Mouse (Mus musculus) heart, embryonic 16.5 days (tissue): ENCODE results near the gene Osbpl7. TPM values are rescaled to one million over a fixed set of nuclear protein-coding genes. Genes with fewer than 3 reads are reported as not detected.

Experiments
- ATAC-seq: fragments of 200-750 bp; cut with Nextera tagmentation; replicated peaks from 2 replicates; pipeline ENCODE4 v1.8.0; 2017; ENCODE audit warnings: moderate number of reproducible peaks; ENCODE audit not compliant: insufficient read depth, low FRiP score; ENCODE audit errors: extremely low read depth
- H3K27ac ChIP-seq: fragments of 300-500 bp; sonication (generic); 2 replicates; pipeline ENCODE4 v1.5.1; 2014; ENCODE audit warnings: mild to moderate bottlenecking, low read length, control low read depth, moderate library complexity
- H3K27me3 ChIP-seq: fragments of 300-500 bp; sonication (generic); 2 replicates; pipeline ENCODE4 v1.6.1; 2014; ENCODE audit warnings: low read length, mixed read lengths; ENCODE audit not compliant: control insufficient read depth, insufficient read depth
- H3K36me3 ChIP-seq: fragments of 300-500 bp; sonication (generic); 2 replicates; pipeline ENCODE4 v1.6.1; 2014; ENCODE audit not compliant: control insufficient read depth, insufficient read depth
- H3K4me1 ChIP-seq: fragments of 300-500 bp; sonication (generic); 2 replicates; pipeline ENCODE4 v1.6.1; 2014; ENCODE audit warnings: low read length, mixed read lengths; ENCODE audit not compliant: control insufficient read depth, insufficient read depth
- H3K4me2 ChIP-seq: fragments of 300-500 bp; sonication (generic); 2 replicates; pipeline ENCODE4 v1.6.1; 2014; ENCODE audit warnings: low read depth, mild to moderate bottlenecking, control low read depth, low read length
- H3K4me3 ChIP-seq: fragments of 300-500 bp; sonication (generic); 2 replicates; pipeline ENCODE4 v1.5.1; 2014; ENCODE audit warnings: mild to moderate bottlenecking, control low read depth, low read length
- H3K9ac ChIP-seq: fragments of 300-500 bp; sonication (generic); 2 replicates; pipeline ENCODE4 v1.6.1; 2014; ENCODE audit warnings: low read length, control low read depth
- H3K9me3 ChIP-seq: fragments of 300-500 bp; sonication (generic); replicated peaks from 2 replicates; pipeline ENCODE4 v1.6.1; 2016; ENCODE audit warnings: low read length; ENCODE audit not compliant: control insufficient read depth
- WGBS: fragments of 180-500 bp; shearing (Covaris S2); extraction: QIAGEN DNeasy Blood & Tissue Kit; methylation state at CpG from one replicate; pipeline ENCODE4 v1.1.7; 2014; 5-methylcytosine and 5-hydroxymethylcytosine counted together
- polyA plus RNA-seq: library from polyadenylated mRNA; unstranded; fragments of >200 nt; fragmentation: Nextera tagmentation; extraction: Ambion mirVana; gene quantifications from 2 replicates; pipeline ENCODE4 v1.2.1, GENCODE M21; 2015

The Osbpl7 gene
- polyA plus RNA-seq, 1 experiment from 2014 or later, result 5.5 TPM

DNA sequence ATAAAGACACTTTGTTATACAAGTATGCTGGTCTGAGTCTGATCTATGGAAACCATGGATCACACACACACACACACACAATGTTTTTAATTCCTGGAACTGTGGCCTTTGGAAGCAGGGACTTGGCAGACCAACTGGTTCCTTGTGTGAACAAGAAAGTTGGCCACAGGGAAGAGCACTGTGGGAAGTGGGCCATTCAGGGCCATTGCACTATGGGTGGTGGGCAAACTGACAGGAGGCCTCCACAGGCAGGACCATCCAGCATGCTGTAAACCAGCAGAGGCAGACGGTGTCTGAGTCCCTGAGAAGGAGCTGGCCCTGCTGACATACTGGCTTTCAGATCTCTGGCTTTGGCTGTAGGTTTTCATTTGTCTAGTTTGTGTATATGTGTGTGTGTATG is 18.9 kb downstream of the Osbpl7 start:
- H3K4me2 ChIP-seq, result no peak overlapping the region
- H3K4me3 ChIP-seq, result no peak overlapping the region
- no peaks in the 10 kb centered on the region for H3K27me3 ChIP-seq
- H3K36me3 ChIP-seq, result no peaks in the 10 kb centered on the region; the same call in 1 of the 2 replicates
- H3K9me3 ChIP-seq, result no peaks in the 10 kb centered on the region
- peaks cover 10% of the 10 kb centered on the region for H3K4me1 ChIP-seq
- 73% methylated on average over 1 of the region's 1 CpGs for WGBS
- no peak overlapping the region for H3K9ac ChIP-seq
- no peak for ATAC-seq
- H3K27ac ChIP-seq, result no peak overlapping the region

- no peak overlapping the region for H3K4me3 ChIP-seq
- no peaks in the 10 kb centered on the region for H3K9me3 ChIP-seq
- H3K9ac ChIP-seq, result no peak overlapping the region
- H3K4me2 ChIP-seq, result no peak overlapping the region
- WGBS, result 76% methylated on average over 2 of the region's 2 CpGs
- H3K27me3 ChIP-seq, result no peaks in the 10 kb centered on the region
- H3K4me1 ChIP-seq, result peaks cover 10% of the 10 kb centered on the region
- no peak overlapping the region for H3K27ac ChIP-seq
- no peak for ATAC-seq
- H3K36me3 ChIP-seq, result no peaks in the 10 kb centered on the region; the same call in 1 of the 2 replicates
Observed at GRCm38 (mm10) chr11:97069770-97070169, 19.3 kb downstream of the Osbpl7 start.

GRCm38 (mm10) chr11:97071129-97071528 is 20.7 kb downstream of the Osbpl7 start:
- Histone ChIP-seq H3K27ac (peak overlapping the region; percentile 81), H3K9me3 (no peaks in the 10 kb centered on the region), H3K4me3 (no peak overlapping the region), H3K27me3 (no peaks in the 10 kb centered on the region), H3K4me2 (no peak overlapping the region), H3K36me3 (no peaks in the 10 kb centered on the region; the same call in 1 of the 2 replicates), H3K4me1 (peaks cover 10% of the 10 kb centered on the region), H3K9ac (peak overlapping the region; percentile 53; the same call in 1 of the 2 replicates)
- ATAC-seq, result peak; percentile 92
- 30% methylated on average over 1 of the region's 1 CpGs for WGBS

GRCm38 (mm10) chr11:97072533-97072932 is 22.1 kb downstream of the Osbpl7 start:
- Histone ChIP-seq H3K27ac (no peak overlapping the region), H3K9me3 (no peaks in the 10 kb centered on the region), H3K4me3 (no peak overlapping the region), H3K4me2 (no peak overlapping the region), H3K9ac (no peak overlapping the region), H3K4me1 (peaks cover 10% of the 10 kb centered on the region), H3K27me3 (no peaks in the 10 kb centered on the region), H3K36me3 (no peaks in the 10 kb centered on the region)
- ATAC-seq, result no peak
- 29% methylated on average over 3 of the region's 3 CpGs for WGBS

GRCm38 (mm10) chr11:97074235-97074634 is 23.8 kb downstream of the Osbpl7 start:
- H3K4me2 ChIP-seq, result no peak overlapping the region
- 62% methylated on average over 8 of the region's 8 CpGs for WGBS
- no peak overlapping the region for H3K9ac ChIP-seq
- no peaks in the 10 kb centered on the region for H3K36me3 ChIP-seq
- H3K27me3 ChIP-seq, result no peaks in the 10 kb centered on the region
- no peaks in the 10 kb centered on the region for H3K9me3 ChIP-seq
- H3K27ac ChIP-seq, result no peak overlapping the region
- peaks cover 10% of the 10 kb centered on the region for H3K4me1 ChIP-seq
- H3K4me3 ChIP-seq, result no peak overlapping the region
- no peak for ATAC-seq

- no peak for ATAC-seq
- Histone ChIP-seq H3K9ac (no peak overlapping the region), H3K27me3 (0 out of 2 replicates have a peak, but pooled peaks cover 5% of the 10 kb centered on the region), H3K36me3 (no peaks in the 10 kb centered on the region), H3K4me2 (no peak overlapping the region), H3K4me1 (peaks cover 6% of the 10 kb centered on the region), H3K4me3 (no peak overlapping the region), H3K9me3 (no peaks in the 10 kb centered on the region; the same call in 1 of the 2 replicates), H3K27ac (no peak overlapping the region)
- 33% methylated on average over 4 of the region's 4 CpGs for WGBS
Observed at GRCm38 (mm10) chr11:97078751-97079150, 28.3 kb downstream of the Osbpl7 start.

DNA sequence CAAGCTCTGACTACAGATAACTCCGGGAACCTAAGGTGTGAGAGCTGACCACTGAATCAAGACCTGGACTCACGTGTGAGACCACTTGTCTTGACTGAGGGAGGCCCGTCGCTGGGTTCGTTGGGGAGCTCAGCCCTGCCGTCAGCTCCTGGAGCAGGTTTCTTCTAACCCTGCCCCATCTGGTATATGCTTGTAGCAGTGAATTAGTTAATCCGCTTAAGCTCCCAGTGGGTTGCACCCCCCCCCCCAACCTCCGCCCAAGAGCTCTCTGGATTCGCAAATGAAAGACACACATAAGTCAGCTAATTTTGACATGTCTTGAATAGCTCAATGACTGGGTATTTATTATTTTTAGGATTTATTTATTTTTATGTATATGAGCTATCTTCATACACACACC is 29.9 kb downstream of the Osbpl7 start:
- Histone ChIP-seq H3K27ac (no peak overlapping the region), H3K9me3 (no peaks in the 10 kb centered on the region; the same call in 1 of the 2 replicates), H3K9ac (no peak overlapping the region), H3K36me3 (no peaks in the 10 kb centered on the region), H3K4me3 (no peak overlapping the region), H3K4me2 (no peak overlapping the region), H3K4me1 (peaks cover 9% of the 10 kb centered on the region), H3K27me3 (peaks cover 6% of the 10 kb centered on the region; the same call in 1 of the 2 replicates)
- WGBS, result 23% methylated on average over 9 of the region's 9 CpGs
- no peak for ATAC-seq

DNA sequence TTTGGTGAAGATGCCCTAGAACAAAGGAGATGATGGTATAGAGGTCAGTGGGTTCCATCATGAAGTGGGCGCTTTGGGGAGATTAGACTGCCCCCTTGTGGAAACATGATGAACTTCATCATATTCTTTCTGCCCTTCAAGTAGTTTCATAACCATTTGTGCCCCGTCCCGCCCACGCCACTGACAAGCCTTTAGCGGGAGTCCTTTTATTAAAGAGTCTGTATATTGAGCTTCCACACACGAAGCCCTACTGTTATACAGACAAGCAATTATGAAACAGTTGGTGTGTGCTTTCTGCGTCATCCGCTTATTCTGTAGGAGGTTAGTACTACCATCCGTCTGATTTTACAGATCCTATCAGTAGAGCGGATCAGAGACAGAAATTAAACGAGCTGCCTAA is 32.5 kb downstream of the Osbpl7 start:
- WGBS, result 37% methylated on average over 11 of the region's 11 CpGs
- ATAC-seq, result no peak; the same call in 1 of the 2 replicates
- Histone ChIP-seq H3K9me3 (peaks cover 5% of the 10 kb centered on the region; the same call in 1 of the 2 replicates), H3K4me1 (peaks cover 9% of the 10 kb centered on the region), H3K9ac (no peak overlapping the region), H3K4me2 (no peak overlapping the region; the same call in 1 of the 2 replicates), H3K4me3 (no peak overlapping the region), H3K27ac (no peak overlapping the region), H3K27me3 (peaks cover 6% of the 10 kb centered on the region; the same call in 1 of the 2 replicates), H3K36me3 (no peaks in the 10 kb centered on the region)

DNA sequence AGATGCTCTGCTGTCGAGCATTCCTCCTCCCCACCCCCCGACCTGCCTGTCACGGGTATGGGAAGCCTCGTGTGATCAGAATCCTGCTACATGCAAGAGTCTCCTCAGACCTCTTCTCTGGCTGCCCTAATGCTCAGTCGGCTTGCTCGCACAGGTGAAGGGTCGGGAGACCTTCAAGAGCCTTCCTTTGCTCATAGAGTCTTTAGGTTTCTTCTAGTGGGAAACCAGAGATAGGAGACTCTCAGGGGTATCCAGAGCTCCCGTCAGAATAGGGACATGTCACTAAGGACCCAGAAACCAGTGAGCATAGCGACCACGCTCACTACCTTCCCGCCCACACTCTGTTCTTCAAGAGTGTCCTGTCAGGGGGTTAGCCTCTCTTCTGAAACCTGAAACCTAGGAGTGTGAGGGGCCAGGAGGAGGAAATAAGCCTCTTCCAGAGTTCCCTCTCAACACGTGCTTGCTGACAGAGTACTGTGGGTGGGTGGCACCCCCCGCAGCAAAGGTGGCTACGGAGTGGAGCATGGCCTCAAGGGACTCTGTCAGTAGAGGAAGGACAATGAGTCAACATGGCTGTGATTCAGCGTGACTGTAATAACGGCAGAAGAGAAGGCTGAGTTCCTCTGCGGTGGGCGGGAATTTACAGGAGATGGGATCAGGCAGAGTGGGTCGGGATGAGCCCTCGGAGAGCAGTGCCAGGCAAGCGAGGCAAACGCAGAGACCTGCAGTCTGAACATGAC is 33.1 kb downstream of the Osbpl7 start:
- no peak overlapping the region for H3K27ac ChIP-seq
- 14% methylated on average over 22 of the region's 22 CpGs for WGBS
- no peaks in the 10 kb centered on the region for H3K36me3 ChIP-seq
- H3K4me2 ChIP-seq, result peak overlapping the region; percentile 35
- peaks cover 9% of the 10 kb centered on the region for H3K4me1 ChIP-seq
- H3K9me3 ChIP-seq, result peaks cover 7% of the 10 kb centered on the region
- no peak for ATAC-seq
- H3K9ac ChIP-seq, result no peak overlapping the region
- H3K4me3 ChIP-seq, result no peak overlapping the region
- peaks cover 6% of the 10 kb centered on the region; the same call in 1 of the 2 replicates for H3K27me3 ChIP-seq
